Mouse (Mus musculus) forebrain, embryonic 14.5 days (tissue): ENCODE data around the gene Lrtm1. TPM values are rescaled to one million over a fixed set of nuclear protein-coding genes. Genes with fewer than 3 reads are reported as not detected.
A peak's percentile ranks its signal among the peaks of the same experiment; 100 is the strongest.

Experiments used
- ATAC-seq: fragments of 200-750 bp; cut with Nextera tagmentation; 2 replicates; pipeline ENCODE4 v1.8.0; 2017; ENCODE audit warnings: mild to moderate bottlenecking, moderate library complexity
- DNase-seq: peaks from one replicate; pipeline ENCODE4 v3.0.0-alpha.2; 2015; ENCODE audit warnings: low spot score
- H3K27ac ChIP-seq: fragments of 300-500 bp; sonication (generic); 2 replicates; pipeline ENCODE4 v1.5.1; 2014; ENCODE audit warnings: low read depth, mild to moderate bottlenecking, control low read depth, low read length, moderate library complexity
- H3K27me3 ChIP-seq: fragments of 300-500 bp; sonication (generic); replicated peaks from 2 replicates; pipeline ENCODE4 v1.6.1; 2014; ENCODE audit warnings: low read length, control low read depth, mixed read lengths; ENCODE audit not compliant: control insufficient read depth, insufficient read depth
- H3K36me3 ChIP-seq: fragments of 300-500 bp; sonication (generic); 2 replicates; pipeline ENCODE4 v1.6.1; 2014; ENCODE audit warnings: low read length, control low read depth; ENCODE audit not compliant: control insufficient read depth, insufficient read depth
- H3K4me1 ChIP-seq: fragments of 300-500 bp; sonication (generic); 2 replicates; pipeline ENCODE4 v1.6.1; 2014; ENCODE audit warnings: antibody characterized with exemption, low read length, control low read depth; ENCODE audit not compliant: control insufficient read depth, insufficient read depth
- H3K4me2 ChIP-seq: fragments of 300-500 bp; sonication (generic); 2 replicates; pipeline ENCODE4 v1.6.1; 2014; ENCODE audit warnings: mild to moderate bottlenecking, control low read depth, low read length
- H3K4me3 ChIP-seq: fragments of 300-500 bp; sonication (generic); 2 replicates; pipeline ENCODE4 v1.5.1; 2014; ENCODE audit warnings: low read depth, low read length, control low read depth
- H3K9ac ChIP-seq: fragments of 300-500 bp; sonication (generic); 2 replicates; pipeline ENCODE4 v1.6.1; 2014; ENCODE audit warnings: mild to moderate bottlenecking, low read length, control low read depth, moderate library complexity
- H3K9me3 ChIP-seq: fragments of 300-500 bp; sonication (generic); replicated peaks from 2 replicates; pipeline ENCODE4 v1.6.1; 2016; ENCODE audit warnings: low read length, control low read depth, mixed read lengths; ENCODE audit not compliant: control insufficient read depth
- WGBS: fragments of 180-500 bp; shearing (Covaris S2); extraction: QIAGEN DNeasy Blood & Tissue Kit; methylation state at CpG from one replicate; pipeline ENCODE4 v1.1.7; 2014; 5-methylcytosine and 5-hydroxymethylcytosine counted together
- polyA plus RNA-seq: library from polyadenylated mRNA; unstranded; fragments of >200 nt; fragmentation: Nextera tagmentation; extraction: Ambion mirVana; gene quantifications from 2 replicates; pipeline ENCODE4 v1.2.1, GENCODE M21; 2014

Gene Lrtm1
- polyA plus RNA-seq, 1 experiment from 2014 or later = not detected

- no peaks in the 10 kb centered on the region; the same call in 1 of the 2 replicates for H3K27me3 ChIP-seq
- ATAC-seq (no peak), DNase-seq (no peak)
- H3K4me2 ChIP-seq = no peak overlapping the region
- H3K36me3 ChIP-seq = no peaks in the 10 kb centered on the region
- H3K4me3 ChIP-seq = no peak overlapping the region
- peaks cover 4% of the 10 kb centered on the region; the same call in 1 of the 2 replicates for H3K4me1 ChIP-seq
- no peaks in the 10 kb centered on the region for H3K9me3 ChIP-seq
- no peak overlapping the region for H3K27ac ChIP-seq
- no peak overlapping the region for H3K9ac ChIP-seq
- WGBS = 80% methylated on average over 1 of the region's 1 CpGs
Observed at GRCm38 (mm10) chr14:29042355-29042754, 24.3 kb downstream of the Lrtm1 start.

DNA sequence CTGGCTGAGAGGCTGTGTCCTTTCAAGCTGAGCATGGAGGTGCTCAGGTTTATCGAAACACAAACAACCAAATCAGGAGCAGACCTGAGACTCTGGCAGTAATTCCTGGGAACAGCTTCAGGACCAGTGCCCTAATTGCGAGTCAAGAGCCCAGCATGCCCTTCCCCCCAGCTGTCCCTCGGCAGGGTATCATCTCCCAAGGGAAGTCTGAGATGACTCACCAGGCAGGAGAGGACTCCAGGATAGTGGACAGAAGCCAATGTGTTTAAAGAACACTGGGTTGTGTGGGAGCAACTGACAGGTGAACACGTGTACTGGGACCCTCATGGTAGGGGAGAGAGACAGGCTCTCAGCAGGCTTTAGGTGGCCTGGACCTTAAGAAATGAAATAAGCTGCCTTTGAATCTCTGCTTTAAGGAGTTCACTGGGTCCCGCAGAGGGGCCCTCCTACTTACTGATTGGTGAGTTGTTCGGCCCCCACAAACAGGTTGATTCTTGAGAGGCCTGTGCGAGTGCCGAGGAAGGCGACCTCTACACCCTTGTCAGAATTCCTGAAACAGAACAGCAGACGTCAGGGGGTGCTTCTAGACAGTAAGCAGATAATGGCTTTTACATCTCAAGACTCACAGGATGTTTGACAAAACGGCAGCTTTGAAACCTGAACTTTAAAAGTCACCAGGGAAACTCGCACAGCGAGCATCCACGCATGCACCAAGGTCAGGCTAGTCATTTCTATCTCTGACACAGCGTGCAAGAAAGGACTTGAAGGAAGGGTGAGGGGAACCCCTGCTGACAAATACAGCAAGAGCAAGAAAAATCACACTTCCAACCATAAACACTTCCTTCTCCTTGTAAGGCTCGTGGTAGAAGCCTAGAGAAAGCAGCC lies 34.2 kb downstream of the Lrtm1 start:
- ATAC-seq (no peak), DNase-seq (no peak)
- H3K9ac ChIP-seq = no peak overlapping the region
- H3K4me2 ChIP-seq = no peak overlapping the region
- no peaks in the 10 kb centered on the region for H3K27me3 ChIP-seq
- no peaks in the 10 kb centered on the region for H3K36me3 ChIP-seq
- H3K4me3 ChIP-seq = no peak overlapping the region
- H3K27ac ChIP-seq = no peak overlapping the region
- no peaks in the 10 kb centered on the region for H3K4me1 ChIP-seq
- H3K9me3 ChIP-seq = no peaks in the 10 kb centered on the region
- WGBS = 80% methylated on average over 16 of the region's 16 CpGs

DNA sequence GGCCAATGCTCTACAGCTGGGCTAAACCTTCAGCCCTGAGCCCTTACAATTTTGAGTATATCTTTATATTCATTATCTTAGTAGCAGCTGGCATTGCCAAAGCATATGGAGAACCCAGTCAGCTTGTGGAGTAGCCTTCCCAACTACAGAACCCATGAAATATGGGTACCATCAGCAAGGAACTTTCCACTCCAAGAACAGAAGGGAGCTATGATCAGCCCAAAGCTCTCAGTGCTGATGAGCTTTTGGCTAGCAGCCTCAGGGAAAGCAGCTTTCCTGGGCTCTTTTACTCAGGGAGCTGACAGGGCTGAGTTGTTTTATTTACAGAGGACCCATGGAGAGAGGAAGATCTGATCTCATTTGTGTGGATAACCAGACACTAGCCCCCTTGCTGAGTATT lies 42.7 kb downstream of the Lrtm1 start:
- Histone ChIP-seq H3K4me2 (no peak overlapping the region), H3K4me3 (no peak overlapping the region), H3K27me3 (no peaks in the 10 kb centered on the region), H3K27ac (no peak overlapping the region), H3K9me3 (no peaks in the 10 kb centered on the region), H3K36me3 (no peaks in the 10 kb centered on the region), H3K9ac (no peak overlapping the region), H3K4me1 (no peaks in the 10 kb centered on the region)
- no peak for ATAC-seq
- DNase-seq = no peak

DNA sequence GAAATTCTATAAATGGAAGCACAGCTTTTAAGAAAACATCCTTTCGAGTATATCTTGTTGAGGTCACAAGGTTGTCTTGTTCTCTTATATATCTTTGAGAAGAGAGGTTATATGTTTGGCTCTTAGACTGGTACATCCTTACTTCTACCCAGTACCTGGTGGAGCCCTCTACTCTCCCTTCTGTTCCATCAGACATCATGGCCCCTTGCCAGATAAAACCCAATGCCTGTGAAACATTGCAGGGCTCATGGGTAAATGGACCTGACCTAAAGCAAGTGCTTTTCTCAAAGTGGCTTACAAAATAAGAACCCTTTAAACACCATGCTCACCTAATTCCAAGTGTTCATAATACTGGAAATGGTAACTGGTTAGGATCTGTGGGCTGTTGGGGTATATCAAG lies 43.5 kb downstream of the Lrtm1 start:
- Histone ChIP-seq H3K27ac (no peak overlapping the region), H3K9ac (no peak overlapping the region)

GRCm38 (mm10) chr14:29062676-29063075 lies 44.7 kb downstream of the Lrtm1 start:
- DNase-seq = no peak
- 100% methylated on average over 2 of the region's 2 CpGs for WGBS
- no peaks in the 10 kb centered on the region for H3K36me3 ChIP-seq

More for the DNA sequence above, 43.5 kb downstream of the Lrtm1 start:
- Histone ChIP-seq H3K4me3 (no peak overlapping the region), H3K4me2 (no peak overlapping the region), H3K9me3 (no peaks in the 10 kb centered on the region), H3K27me3 (no peaks in the 10 kb centered on the region), H3K36me3 (no peaks in the 10 kb centered on the region), H3K4me1 (no peaks in the 10 kb centered on the region)
- WGBS = 92% methylated on average over 1 of the region's 1 CpGs
- DNase-seq (no peak), ATAC-seq (no peak)

GRCm38 (mm10) chr14:29073747-29074146 lies 55.7 kb downstream of the Lrtm1 start:
- 83% methylated on average over 4 of the region's 4 CpGs for WGBS
- H3K9ac ChIP-seq = no peak overlapping the region
- ATAC-seq = no peak
- no peaks in the 10 kb centered on the region for H3K27me3 ChIP-seq
- no peaks in the 10 kb centered on the region for H3K4me1 ChIP-seq
- no peak overlapping the region for H3K27ac ChIP-seq
- H3K4me2 ChIP-seq = no peak overlapping the region
- H3K4me3 ChIP-seq = no peak overlapping the region
- H3K36me3 ChIP-seq = no peaks in the 10 kb centered on the region
- H3K9me3 ChIP-seq = no peaks in the 10 kb centered on the region
- DNase-seq = peak; percentile 56

More at GRCm38 (mm10) chr14:29062676-29063075, 44.7 kb downstream of the Lrtm1 start:
- H3K9ac ChIP-seq = no peak overlapping the region
- no peak overlapping the region for H3K27ac ChIP-seq
- no peaks in the 10 kb centered on the region for H3K9me3 ChIP-seq
- ATAC-seq = no peak
- H3K4me2 ChIP-seq = no peak overlapping the region
- no peaks in the 10 kb centered on the region for H3K4me1 ChIP-seq
- H3K27me3 ChIP-seq = no peaks in the 10 kb centered on the region
- H3K4me3 ChIP-seq = no peak overlapping the region

DNA sequence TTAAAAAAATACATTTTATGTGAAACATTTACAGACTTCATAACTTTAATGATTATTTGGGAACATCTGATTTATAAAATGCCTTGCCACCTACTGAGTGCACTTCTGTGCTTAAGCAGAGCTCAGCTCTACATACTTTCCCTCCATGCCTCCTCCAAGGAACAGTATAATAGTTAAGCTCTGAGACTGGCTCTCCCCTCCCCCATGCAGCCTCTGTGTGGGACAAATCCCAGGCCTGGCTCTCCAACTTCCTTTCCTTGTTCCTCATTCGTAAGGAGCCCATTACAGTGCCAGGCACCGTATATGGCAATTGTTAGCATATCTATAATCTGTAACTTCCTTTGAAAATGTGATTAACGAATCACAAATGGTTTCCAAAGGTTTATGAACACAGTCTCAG lies 59.4 kb downstream of the Lrtm1 start:
- no peak overlapping the region for H3K9ac ChIP-seq
- H3K4me3 ChIP-seq = no peak overlapping the region
- ATAC-seq = no peak
- H3K36me3 ChIP-seq = no peaks in the 10 kb centered on the region
- H3K27ac ChIP-seq = no peak overlapping the region
- no peaks in the 10 kb centered on the region for H3K9me3 ChIP-seq
- no peak overlapping the region for H3K4me2 ChIP-seq
- H3K27me3 ChIP-seq = no peaks in the 10 kb centered on the region
- WGBS = 59% methylated on average over 3 of the region's 3 CpGs
- no peaks in the 10 kb centered on the region for H3K4me1 ChIP-seq
- DNase-seq = no peak

DNA sequence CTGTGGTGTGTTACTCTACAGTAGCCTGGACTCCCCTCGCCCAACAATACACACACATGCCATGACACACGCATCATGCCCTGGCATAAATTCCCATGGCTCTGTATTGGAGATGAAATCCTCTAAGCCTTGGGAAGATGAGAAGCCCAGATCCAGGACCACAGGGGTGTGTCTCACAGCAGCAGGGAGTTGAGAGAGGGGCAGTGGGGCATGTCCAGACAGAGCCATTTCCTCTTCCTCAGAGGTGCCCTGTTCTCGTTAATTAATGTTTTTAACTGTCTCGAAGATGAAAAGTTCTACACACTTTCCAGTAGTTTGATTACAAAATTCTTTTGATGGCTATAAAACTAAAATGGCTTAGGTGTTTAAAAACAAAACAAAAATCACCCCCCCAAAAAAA lies 62.2 kb downstream of the Lrtm1 start:
- 88% methylated on average over 4 of the region's 4 CpGs for WGBS
- H3K27me3 ChIP-seq = no peaks in the 10 kb centered on the region

DNA sequence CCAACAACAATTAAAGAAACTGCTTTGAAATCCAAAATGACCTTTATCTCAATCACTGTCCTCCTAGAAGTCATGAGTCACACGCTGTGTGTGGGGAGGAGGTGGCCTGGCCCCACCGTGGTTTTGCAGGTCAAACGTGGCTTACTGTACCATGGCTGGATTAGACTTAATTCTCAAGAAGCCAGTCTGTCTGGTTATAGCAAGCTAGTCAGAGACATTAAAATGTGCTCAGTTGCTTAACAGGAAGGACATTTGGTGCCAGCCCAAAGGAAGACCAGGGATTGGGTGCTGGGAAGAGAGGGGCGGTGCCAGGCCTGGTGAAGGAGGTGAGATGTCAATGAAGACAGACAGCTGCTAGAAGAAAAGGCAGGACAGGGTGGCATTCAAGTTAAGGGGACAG lies 62.6 kb downstream of the Lrtm1 start:
- WGBS = 85% methylated on average over 4 of the region's 4 CpGs
- Histone ChIP-seq H3K4me2 (no peak overlapping the region), H3K27me3 (no peaks in the 10 kb centered on the region), H3K4me3 (no peak overlapping the region), H3K9me3 (no peaks in the 10 kb centered on the region), H3K27ac (no peak overlapping the region), H3K36me3 (no peaks in the 10 kb centered on the region), H3K4me1 (no peaks in the 10 kb centered on the region), H3K9ac (no peak overlapping the region)
- ATAC-seq (no peak), DNase-seq (no peak)

More for the DNA sequence above, 62.2 kb downstream of the Lrtm1 start:
- Histone ChIP-seq H3K4me1 (no peaks in the 10 kb centered on the region), H3K9ac (no peak overlapping the region), H3K9me3 (no peaks in the 10 kb centered on the region), H3K36me3 (no peaks in the 10 kb centered on the region), H3K4me3 (no peak overlapping the region), H3K4me2 (no peak overlapping the region), H3K27ac (no peak overlapping the region)
- ATAC-seq (no peak), DNase-seq (no peak)
